Mouse (Mus musculus) spleen, adult 2 months (tissue): ENCODE results near the gene Flywch2.

Experiments
- CTCF ChIP-seq: fragments of 200-500 bp; IDR thresholded peaks from 2 replicates; pipeline ENCODE4 v1.5.1; 2011; ENCODE audit warnings: mild to moderate bottlenecking, inconsistent platforms; ENCODE audit not compliant: insufficient read depth, insufficient read length, insufficient replicate concordance; ENCODE audit errors: extremely low read depth
- POLR2A ChIP-seq: fragments of 200-500 bp; IDR thresholded peaks from 2 replicates; pipeline ENCODE4 v1.6.1; 2011; ENCODE audit warnings: low read depth, low read length, inconsistent platforms

DNA sequence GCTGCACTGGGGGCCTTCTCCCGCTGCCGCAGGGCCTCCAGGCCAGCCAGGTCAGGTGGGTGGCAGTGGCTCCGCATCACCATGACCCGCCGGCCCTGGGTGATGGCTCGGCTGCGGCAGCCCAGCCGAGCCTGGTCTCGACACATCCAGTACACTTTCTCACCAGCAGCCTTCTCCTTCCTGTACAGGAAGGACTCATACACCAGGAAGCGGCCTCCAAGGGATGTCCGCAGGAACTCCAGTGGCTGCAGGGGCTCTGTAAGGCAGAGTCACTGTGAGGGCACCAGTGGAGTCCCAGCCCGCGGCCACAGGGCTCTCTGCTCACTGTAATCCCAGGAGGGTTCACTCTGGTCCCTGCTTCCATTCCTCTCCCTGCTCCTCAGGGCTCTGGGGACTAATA is 30.2 kb downstream of the Flywch2 start:
- TF ChIP-seq CTCF: no peak
- TF ChIP-seq POLR2A: no peak
